Mouse (Mus musculus): ENCODE measurements around the gene Smim7.

The Smim7 gene

DNA sequence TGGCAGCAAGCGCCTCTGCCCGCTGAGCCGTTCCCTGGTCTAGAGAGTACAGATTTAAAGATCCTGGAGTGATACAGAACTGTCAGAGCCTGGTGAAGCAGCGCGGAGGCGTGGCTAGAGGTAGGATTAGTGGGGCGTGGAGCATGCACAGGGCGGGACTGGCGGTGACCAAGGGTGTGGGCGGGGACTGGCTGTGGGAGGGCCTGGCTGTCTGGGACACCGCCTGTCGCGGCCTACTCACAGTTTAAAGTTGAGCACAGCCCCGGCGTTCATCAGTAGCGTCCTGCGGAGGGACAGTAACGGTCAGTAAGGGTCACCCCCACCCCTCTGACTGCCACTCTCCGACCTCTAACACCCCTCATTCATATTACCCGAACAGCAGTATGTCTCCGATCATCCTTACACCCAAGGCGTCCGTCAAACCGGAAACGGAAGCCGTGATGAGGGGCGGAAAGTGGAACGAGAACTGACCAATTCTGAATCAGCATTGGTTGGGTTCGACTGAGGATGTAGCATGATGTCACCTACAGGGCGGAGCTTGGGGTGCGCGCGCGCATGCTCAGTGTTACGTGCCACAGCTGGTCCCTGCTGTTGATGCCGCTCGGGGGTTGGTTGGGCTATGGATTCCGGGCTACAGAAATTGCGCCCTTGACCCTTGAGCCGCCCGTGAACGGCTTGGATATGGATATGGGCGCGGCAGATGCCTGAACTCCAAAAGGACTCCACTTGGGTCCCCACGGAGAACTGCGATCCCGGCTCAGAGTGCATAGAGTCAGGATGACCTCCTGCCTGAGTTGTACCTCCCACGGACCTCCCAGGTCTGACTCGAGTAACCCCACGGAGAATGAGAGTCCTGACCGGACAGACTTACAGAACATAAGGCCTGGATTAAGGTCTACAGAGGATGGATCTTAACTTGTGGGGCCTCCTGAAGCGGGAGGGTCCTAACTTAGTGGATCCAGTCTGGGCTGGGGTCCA is at the start of gene Smim7:
Gene Smim7, minus strand, starts transcription at position 456 of the 978 bp plus-strand sequence.
- peak; percentile 95 to 98 for DNase-seq (ENCODE audit: low read depth in 2 of 2, low spot score in 2 of 2)

DNA sequence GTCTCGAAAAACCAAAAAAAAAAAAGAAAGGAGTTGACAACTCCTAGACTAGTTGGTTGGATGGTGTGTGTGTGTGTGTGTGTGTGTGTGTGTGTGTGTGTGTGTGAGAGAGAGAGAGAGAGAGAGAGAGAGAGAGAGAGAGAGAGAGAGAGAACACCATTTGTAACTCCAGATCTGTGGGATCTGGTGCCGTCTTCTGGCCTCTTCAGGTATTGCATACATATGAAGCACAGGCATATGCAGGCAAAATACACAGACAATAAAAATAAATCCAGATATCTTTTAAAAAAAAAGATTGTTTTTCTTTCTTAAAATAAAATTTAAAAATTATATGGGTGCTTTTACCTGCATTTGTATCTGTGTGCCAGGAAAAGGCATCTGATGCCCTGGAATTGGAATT is 19.3 kb upstream of the Smim7 start:
- peak in 1 of 2 experiments; percentile 39 for DNase-seq (ENCODE audit: low read depth in 2 of 2, low spot score in 2 of 2)

DNA sequence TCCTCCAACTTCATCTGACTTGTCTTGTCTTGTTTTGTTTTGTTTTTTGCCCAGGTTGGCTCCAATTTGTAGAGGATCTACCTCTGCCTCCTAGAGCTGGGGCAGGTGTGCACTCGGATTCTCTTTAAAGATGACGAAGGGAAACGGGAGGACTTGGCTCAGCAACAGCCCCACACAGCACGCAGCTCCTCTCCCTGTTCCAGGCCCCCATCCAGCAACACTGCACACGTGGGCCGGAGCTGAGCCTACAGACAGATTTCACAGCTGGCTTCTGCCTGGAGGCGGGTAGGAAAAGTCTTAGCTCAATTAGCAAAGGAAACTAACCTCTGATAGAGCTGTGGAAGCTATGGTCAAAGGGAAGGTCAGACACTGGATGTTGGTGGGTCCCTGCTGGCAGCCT is 18.4 kb upstream of the Smim7 start:
- DNase-seq (ENCODE audit: low read depth in 2 of 2, low spot score in 2 of 2): no peak

DNA sequence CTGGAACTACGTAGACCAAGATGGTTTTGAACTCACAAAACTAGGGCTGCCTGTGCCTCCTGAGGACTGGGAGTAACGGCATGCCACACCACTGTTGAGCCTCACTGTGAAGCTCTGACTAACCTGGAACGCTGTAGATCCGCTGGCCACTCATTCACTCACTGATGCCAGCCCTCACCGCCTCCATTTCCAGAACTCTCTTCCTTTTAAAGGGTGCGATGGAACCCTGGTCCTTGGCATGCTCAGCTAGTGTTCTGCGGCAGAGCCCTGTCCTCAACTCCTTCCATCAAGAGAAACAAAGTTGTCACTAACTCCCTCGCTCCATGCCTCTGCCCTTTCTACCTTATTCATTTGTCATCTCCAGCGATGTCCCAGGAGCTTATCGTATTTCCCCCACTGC is 18.0 kb upstream of the Smim7 start:
- DNase-seq (ENCODE audit: low read depth in 2 of 2, low spot score in 2 of 2): no peak

DNA sequence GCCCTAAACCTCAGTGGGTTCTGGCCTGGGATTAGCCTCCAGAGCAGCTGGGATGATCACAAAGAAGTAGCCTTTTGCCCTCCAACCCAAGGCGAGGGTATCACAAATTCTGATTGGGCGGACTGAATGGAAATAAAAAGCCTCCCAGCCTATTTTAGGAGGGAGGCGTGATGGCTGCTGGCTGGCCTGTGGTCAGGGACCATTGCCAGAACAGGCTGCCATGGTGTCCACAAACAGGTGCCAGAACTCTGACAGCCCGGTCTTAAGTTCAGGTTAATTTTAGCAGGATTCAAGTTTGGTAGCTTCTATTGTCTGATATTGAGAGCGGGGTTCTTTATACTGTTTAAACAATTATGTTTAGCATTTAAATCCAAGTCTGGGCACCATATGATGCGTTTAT is 16.9 kb upstream of the Smim7 start:
- DNase-seq (ENCODE audit: low read depth in 2 of 2, low spot score in 2 of 2): no peak

DNA sequence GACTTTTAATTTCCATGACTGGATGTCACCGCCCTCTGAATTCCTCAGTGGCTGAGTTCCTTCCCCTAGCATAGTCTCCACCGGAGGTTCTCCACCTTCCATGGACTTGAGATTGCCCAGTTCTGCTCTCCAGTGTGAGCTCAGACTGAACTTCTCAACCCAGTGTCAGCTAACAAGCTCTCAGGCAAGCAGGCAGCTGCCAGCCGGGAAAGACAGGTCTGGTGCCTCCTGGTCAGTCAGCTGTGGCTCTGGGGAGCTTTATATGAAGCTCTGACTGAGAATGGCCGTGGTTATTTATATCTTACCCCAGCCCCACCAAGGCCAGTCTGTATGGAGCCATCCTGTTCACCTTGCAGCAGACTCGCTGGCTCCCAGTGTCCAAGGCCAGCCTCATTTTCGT is 13.5 kb upstream of the Smim7 start:
- no peak for DNase-seq (ENCODE audit: low read depth in 2 of 2, low spot score in 2 of 2)

DNA sequence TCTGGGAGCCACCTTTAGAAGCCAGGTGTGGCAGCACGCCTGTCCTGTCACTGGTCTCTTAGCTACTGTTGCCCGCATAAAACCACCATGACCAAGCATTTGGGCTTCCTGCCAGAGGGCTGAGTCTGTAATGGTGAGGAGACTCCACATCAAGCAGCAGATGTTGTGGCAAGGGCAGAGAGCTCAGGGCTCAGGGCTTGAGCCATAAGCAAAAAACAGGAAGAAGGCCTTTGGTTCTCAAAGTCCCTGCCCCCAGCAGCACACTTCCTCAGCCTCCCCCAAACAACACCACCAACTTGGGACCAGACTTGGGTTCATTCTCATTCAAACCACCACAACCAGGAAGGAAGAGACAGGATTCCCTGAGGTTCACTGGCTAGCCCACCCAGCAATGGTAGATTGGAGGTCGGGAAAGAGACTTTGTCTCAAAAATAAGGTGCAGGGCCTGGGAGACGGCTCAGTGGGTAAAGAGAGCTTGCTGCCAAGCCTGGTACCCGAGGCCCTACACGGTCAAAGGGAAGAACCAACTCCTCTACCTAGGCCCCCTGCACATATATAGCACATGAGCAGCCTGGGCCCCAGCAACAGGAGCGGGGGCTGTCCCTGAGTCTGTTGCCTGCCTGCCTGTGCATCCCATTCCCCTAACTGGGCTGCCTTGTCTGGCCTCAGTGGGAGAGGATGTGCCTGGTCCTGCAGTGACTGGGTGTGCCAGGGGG is 12.3 kb upstream of the Smim7 start:
- no peak for DNase-seq (ENCODE audit: low read depth in 2 of 2, low spot score in 2 of 2)

DNA sequence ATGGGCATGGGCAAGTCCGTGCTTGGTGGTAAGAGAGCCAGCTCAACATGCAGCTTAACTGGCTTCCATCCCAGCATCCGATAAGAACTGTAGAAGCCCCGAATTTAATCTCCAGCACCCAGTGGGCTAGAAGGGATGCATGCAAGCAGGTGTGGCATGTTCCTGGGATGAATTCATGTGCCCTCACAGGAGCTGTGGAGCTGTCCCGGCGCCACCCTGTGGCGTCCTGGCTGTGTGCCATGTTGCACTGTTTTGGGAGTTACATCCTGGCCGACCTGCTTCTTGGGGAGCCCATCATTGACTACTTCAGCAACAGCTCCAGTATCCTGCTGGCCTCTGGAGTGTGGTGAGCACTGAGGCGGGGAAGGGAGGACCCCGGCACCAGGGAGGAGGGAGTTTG is 8.5 kb upstream of the Smim7 start:
- no peak for DNase-seq (ENCODE audit: low read depth in 2 of 2, low spot score in 2 of 2)

DNA sequence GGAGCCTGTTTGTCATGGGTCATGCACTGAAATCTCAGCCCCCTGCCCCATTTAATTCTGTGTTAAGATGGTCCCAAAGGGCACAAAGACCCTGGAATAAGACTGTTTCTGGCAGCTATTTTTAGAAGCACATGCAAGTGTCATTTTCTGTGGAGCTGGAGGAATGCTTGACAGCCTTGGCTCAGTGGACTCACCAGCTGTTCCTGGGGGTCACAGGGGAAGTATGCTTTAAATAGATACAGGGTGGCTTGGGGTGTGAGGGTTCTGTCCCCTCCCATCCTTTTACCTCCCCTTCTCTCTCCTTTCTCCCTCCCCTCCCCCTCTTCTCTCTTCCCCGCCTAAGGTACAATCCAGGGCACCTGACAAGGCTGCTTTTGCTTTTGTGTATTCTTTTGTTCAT is 7.1 kb upstream of the Smim7 start:
- DNase-seq (ENCODE audit: low read depth in 2 of 2, low spot score in 2 of 2): no peak

DNA sequence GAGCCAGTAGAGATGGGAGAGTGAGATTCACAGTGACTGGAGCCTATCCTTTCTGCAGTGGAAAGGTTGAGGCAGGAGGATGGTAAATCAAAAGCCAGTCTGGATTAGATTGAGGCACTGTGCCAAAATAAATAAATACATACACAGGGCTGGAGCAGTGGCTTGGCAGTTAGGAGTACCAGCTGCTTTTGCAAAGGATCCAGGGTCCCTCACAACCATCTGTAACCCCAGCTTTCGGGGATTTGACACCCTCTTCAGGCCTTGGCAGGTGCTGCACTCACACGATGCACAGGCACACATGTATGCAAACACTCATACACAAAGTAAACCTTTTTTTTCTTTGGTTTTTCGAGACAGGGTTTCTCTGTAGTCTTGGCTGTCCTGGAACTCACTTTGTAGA is 6.4 kb upstream of the Smim7 start:
- no peak for DNase-seq (ENCODE audit: low read depth in 2 of 2, low spot score in 2 of 2)

DNA sequence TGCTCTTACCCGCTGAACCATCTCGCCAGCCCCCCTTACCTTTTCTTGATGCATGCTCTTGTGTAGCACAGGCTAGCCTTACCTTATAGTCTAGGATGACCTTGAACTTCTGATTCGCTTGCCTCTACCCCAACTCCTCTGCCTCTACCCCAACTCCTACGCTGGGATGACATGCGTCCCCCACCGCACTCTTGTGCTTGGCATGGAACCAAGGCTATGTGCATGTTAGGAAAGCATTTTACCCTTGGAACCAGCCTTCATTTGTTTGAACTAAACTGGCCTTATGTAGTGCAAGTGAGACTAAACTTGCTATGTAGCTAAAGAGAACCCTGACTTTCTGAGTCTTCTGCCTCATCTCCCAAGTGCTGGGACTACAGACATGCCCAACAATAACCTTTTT is 5.0 kb upstream of the Smim7 start:
- DNase-seq (ENCODE audit: low read depth in 2 of 2, low spot score in 2 of 2): no peak

DNA sequence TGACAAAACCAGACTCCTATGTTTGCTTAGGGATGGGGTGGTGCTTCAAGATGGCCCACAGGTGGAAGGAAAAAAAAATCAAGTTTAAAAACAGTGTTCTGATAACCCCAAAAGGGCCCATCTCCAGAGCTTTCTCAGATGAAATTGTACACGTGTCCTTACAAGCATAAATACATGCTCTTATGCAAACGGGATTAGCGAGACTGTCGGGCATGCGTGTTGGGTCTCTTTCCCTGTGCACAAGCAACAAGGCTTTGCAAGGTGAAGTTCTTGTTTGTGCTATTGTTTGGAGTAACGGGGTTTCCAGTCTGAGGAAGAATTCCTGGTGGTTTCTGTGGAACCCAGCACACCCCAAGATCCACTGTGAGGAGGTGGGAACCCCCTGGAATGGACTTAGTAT is 2.6 kb upstream of the Smim7 start:
- no peak for DNase-seq (ENCODE audit: low read depth in 2 of 2, low spot score in 2 of 2)

DNA sequence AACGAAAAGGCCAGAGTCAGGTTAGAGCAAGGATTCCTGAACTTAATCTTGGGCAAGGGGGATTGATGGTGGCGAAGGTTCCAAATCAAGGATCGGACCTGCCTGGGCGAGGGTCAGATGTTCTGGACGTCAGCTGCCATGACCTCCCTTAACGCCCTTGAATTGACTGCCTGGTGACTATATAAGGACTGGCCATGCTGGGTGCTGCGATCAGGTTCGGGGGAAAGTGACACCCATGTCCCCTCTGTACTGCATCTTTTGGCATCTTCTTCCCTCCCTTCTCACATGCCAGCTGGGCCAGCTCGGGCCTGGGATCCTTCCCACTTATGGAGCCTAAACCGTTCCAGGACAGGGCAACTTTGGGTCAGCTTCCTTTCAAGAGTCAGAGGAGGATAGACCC is 1.6 kb upstream of the Smim7 start:
- DNase-seq (ENCODE audit: low read depth in 2 of 2, low spot score in 2 of 2): no peak

DNA sequence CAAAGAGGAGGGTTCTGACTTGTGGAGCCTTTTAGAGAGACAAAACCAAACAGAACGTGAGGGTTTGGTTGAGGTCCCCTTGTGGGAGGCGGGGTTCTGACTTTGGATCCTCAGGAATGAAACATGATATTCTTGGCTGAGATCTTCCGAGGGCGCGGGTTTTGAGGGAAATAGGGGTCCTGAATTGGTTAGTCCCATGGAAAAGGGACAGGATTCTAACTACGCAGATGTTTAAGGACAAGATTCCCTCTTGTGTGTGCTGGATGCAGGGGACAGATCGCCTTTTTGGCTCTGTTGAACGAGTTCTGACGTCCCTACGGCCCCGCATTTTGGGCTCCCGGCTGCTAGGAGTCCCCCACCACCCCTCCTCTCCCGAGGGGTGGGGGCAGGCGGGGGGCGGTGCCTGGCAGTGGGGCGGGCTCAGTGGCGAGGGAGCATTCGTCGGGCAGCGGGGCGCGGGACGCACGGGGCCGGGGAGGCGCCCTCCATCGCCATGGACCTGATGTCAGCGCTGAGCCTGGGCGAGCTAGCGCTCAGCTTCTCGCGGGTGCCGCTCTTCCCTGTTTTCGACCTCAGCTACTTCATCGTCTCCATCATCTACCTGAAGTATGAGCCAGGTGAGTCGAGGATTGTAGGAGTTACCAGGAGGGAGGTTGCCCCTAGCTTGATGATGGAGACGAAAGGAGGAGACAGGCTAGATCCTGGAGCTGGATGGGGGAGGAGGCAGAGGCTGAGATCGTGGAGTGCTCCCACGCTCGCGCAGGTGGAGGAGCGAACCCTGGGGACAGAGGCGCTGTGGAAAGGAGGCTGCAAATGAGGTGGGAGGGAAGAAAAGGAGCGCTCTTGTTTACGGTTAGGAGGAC is 954 bp upstream of the Smim7 start, which contains the start of gene Tmem38a:
Gene Tmem38a, plus strand, starts transcription at position 445 of the 863 bp plus-strand sequence.
- peak; percentile 48 to 60 for DNase-seq (ENCODE audit: low read depth in 2 of 2, low spot score in 2 of 2)

DNA sequence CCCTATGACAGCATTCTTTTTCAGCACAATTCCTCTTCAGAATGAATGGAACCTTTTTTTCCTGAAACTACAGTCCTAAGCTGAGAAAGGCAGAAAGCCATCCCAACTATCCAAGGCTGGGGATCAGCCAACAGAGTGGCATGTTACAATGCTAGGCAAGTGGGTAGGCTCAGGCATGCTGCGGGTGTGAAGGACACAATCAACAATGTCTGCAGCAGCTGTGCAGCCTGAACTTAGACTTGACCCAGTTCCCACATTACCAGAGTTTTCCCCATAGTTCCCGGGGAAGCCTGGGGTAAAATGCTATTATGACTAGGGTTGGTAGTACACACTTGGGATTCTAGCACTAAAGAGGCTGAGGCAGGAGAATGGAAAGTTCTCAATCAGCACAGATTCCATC is 4.9 kb downstream of the Smim7 start:
- no peak for DNase-seq (ENCODE audit: low read depth in 2 of 2, low spot score in 2 of 2)

DNA sequence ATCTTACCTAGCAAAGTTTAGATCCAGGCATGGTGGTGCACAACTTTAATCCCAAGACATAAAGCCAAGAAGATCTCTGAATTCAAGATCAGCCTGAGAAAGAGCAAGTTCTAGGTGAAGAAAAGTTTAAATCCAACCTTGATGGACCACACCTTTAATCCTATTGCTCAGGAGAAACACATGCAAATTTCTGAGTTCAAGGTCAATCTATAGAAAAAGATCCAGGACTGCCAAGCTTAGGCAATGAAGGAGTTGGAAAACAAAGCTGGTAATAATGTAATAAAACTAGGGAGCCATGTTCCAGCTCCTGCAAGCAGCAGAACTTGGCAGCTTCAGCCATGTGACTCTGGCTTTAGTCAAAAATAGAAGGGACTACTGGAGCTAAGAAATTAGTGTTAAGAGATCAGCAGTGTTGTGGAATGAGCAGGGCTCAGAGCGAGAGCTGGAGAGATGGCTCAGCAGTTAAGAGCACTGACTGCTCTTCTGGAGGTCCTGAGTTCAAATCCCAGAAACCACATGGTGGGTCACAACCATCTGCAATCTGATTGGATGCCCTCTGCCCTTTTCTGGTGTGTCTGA is 9.7 kb downstream of the Smim7 start:
- DNase-seq (ENCODE audit: low read depth in 2 of 2, low spot score in 2 of 2): no peak

DNA sequence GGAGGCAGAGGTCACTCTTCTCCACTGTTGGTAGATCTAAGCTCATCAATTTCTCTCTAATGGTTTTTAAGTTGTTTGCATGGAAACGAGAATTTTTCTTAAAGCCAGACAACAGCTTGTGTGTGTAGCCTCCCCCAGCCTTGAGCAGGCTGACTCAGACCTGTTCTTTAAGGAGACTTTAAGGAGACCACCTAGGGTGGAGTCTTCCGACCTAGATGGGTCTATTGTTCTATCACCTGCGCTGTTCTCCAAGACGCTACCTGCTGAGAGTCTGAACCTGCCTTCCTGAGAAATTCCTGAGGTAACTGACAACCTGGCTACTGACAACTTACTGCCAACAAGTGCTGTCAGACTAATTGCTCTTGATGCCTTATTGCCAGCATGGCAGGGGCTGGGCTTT is 15.1 kb downstream of the Smim7 start:
- no peak for DNase-seq (ENCODE audit: low read depth in 2 of 2, low spot score in 2 of 2)

DNA sequence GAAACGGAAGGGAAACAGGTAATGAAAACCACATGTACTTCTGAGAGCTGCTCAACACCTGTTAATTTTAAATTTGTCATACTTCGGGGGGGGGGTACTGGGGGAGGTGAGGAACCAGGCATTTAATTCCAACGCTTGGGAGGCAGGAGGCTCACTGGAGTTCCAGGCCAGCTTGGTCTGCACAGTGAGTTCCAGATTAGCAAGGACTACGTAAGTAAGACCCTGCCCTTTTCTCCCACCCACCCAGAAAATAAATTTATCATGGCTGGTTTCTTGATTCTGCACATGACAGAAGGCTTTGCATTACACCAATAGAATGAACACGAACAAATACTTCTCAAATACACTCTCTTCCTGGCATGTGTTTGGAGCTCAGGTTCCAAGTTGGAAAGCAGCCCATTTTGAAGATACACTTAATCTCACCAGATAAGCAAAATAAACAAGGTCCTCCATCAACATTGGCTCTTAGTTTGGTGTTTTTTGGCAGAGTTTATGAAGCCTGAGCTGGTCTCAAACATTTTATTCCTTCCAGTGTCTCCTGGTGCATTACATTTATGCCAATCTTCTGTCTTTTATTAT is 21.5 kb downstream of the Smim7 start:
- no peak for DNase-seq (ENCODE audit: low read depth in 2 of 2, low spot score in 2 of 2)

DNA sequence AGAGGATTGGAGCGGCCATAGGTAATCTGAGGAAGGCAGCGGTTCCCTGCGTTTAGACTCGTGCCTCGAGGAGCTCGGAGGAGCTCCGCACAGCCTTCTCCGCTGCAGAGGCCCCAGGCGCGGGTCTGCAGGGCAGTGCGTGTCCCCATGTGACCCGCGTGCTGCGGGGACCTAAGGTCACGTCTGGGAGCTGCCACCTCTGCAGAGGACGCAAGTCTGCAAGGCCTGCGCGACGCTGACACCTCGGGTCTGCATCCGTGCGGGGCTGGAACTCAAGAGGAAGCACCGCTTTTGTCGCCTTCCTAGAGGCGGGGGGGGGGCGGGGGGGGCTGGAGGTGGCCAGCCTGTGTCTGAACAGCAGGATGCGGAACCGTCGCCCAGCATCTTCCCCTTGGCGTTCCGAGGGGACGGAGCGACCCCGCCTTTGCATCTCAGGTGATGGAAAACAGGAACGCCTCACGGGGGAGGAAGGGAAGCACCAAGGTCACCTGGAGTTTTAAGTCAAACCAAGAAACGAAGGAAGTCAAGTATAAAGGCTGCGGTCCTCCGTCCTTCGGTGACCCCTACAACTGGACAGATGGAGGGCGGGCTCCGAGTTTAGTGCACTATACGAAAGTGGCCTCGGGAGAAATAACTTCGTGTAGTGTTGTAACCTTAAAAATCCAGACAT is 22.1 kb downstream of the Smim7 start:
- DNase-seq (ENCODE audit: low read depth in 2 of 2, low spot score in 2 of 2): no peak
